Mouse (Mus musculus): ENCODE results near the gene Ttf1. TPM values are rescaled to one million over a fixed set of nuclear protein-coding genes. Genes with fewer than 3 reads are reported as not detected.
"Not testable (repeated sequence)": the region's sequence is repeated elsewhere in the genome, so short reads cannot be mapped to it uniquely, and the experiment has no call there.

Ttf1 gene
- polyA plus RNA-seq, 1 experiment from 2014 or later: 8.3 TPM

GRCm38 (mm10) chr2:29100822-29101534 lies 40.9 kb downstream of the Ttf1 start:
- Histone ChIP-seq H3K27me3 (no peaks in the 10 kb centered on the region), H3K9ac (no peak overlapping the region), H3K36me3 (no peaks in the 10 kb centered on the region), H3K4me1 (replicated peaks) (peaks cover 4% of the 10 kb centered on the region; the same call in 1 of the 2 replicates), H3K4me2 (no peak overlapping the region), H3K9me3 (no peaks in the 10 kb centered on the region), H3K27ac (replicated peaks) (no peak overlapping the region), H3K4me3 (no peak overlapping the region)
- ATAC-seq (ENCODE audit: low read depth): no peak
- whole genome bisulfite sequencing: 82% methylated on average over 7 of the region's 7 CpGs

GRCm38 (mm10) chr2:29102416-29103377 lies 42.6 kb downstream of the Ttf1 start:
- not testable (repeated sequence) for H3K4me2 ChIP-seq; H3K9ac ChIP-seq; H3K27ac ChIP-seq (replicated peaks); H3K27me3 ChIP-seq; H3K4me1 ChIP-seq (replicated peaks); H3K36me3 ChIP-seq; H3K9me3 ChIP-seq; H3K4me3 ChIP-seq; ATAC-seq (ENCODE audit: low read depth)
- WGBS: 90% methylated on average over 9 of the region's 10 CpGs

- Histone ChIP-seq H3K27ac (replicated peaks) (no peak overlapping the region), H3K9me3 (no peaks in the 10 kb centered on the region), H3K4me1 (replicated peaks) (peaks cover 5% of the 10 kb centered on the region), H3K9ac (no peak overlapping the region), H3K36me3 (no peaks in the 10 kb centered on the region), H3K27me3 (no peaks in the 10 kb centered on the region), H3K4me2 (no peak overlapping the region), H3K4me3 (no peak overlapping the region)
- ATAC-seq (ENCODE audit: low read depth): no peak
Measured at GRCm38 (mm10) chr2:29120969-29121368, 60.9 kb downstream of the Ttf1 start.

GRCm38 (mm10) chr2:29122446-29122845 lies 62.4 kb downstream of the Ttf1 start:
- H3K9me3 ChIP-seq: no peaks in the 10 kb centered on the region
- H3K4me1 ChIP-seq (replicated peaks): peaks cover 14% of the 10 kb centered on the region
- H3K4me2 ChIP-seq: no peak overlapping the region
- H3K9ac ChIP-seq: no peak overlapping the region
- no peak overlapping the region for H3K4me3 ChIP-seq
- no peaks in the 10 kb centered on the region for H3K27me3 ChIP-seq
- 83% methylated on average over 3 of the region's 3 CpGs for WGBS
- H3K36me3 ChIP-seq: peaks cover 4% of the 10 kb centered on the region; the same call in 1 of the 2 replicates
- ATAC-seq (ENCODE audit: low read depth): no peak
- H3K27ac ChIP-seq (replicated peaks): no peak overlapping the region

- H3K27me3 ChIP-seq: no peaks in the 10 kb centered on the region
- H3K4me1 ChIP-seq (replicated peaks): peaks cover 14% of the 10 kb centered on the region
- H3K4me3 ChIP-seq: peak within 1 kb of the TSS; percentile 89
- peak within 1 kb of the TSS; percentile 94 for H3K27ac ChIP-seq (replicated peaks)
- peak within 1 kb of the TSS; percentile 84 for H3K4me2 ChIP-seq
- no peak for ATAC-seq (ENCODE audit: low read depth)
- H3K9ac ChIP-seq: peak within 1 kb of the TSS; percentile 91
- 68% methylated on average over 14 of the region's 14 CpGs for WGBS
- H3K9me3 ChIP-seq: no peaks in the 10 kb centered on the region
- peaks cover 17% of the 10 kb centered on the region for H3K36me3 ChIP-seq
Measured at GRCm38 (mm10) chr2:29123907-29124569, 64.0 kb downstream of the Ttf1 start, which contains the start of gene Setx. Gene Setx (plus strand): TSS chr2:29124181.

- Histone ChIP-seq H3K9ac (peak overlapping the region; percentile 69), H3K9me3 (no peaks in the 10 kb centered on the region), H3K4me2 (peak overlapping the region; percentile 84), H3K27me3 (no peaks in the 10 kb centered on the region), H3K4me1 (replicated peaks) (peaks cover 14% of the 10 kb centered on the region), H3K27ac (replicated peaks) (peak overlapping the region; percentile 94), H3K36me3 (peaks cover 23% of the 10 kb centered on the region), H3K4me3 (peak overlapping the region; percentile 89)
- no peak for ATAC-seq (ENCODE audit: low read depth)
- 1% methylated on average over 19 of the region's 24 CpGs for WGBS
Measured at GRCm38 (mm10) chr2:29124571-29124935, 64.5 kb downstream of the Ttf1 start.

GRCm38 (mm10) chr2:29124936-29125701 lies 65.1 kb downstream of the Ttf1 start:
- Histone ChIP-seq H3K36me3 (peaks cover 28% of the 10 kb centered on the region), H3K27ac (replicated peaks) (peak overlapping the region; percentile 94), H3K27me3 (no peaks in the 10 kb centered on the region), H3K4me1 (replicated peaks) (peaks cover 14% of the 10 kb centered on the region), H3K4me2 (peak overlapping the region; percentile 84), H3K4me3 (peak overlapping the region; percentile 89), H3K9ac (peak overlapping the region; percentile 91), H3K9me3 (no peaks in the 10 kb centered on the region)
- under 1% methylated on average over 81 of the region's 81 CpGs for WGBS
- peak; percentile 98 for ATAC-seq (ENCODE audit: low read depth)

- H3K36me3 ChIP-seq: peaks cover 67% of the 10 kb centered on the region
Measured at GRCm38 (mm10) chr2:29130118-29130899, 70.2 kb downstream of the Ttf1 start.

GRCm38 (mm10) chr2:29135161-29135560 lies 75.1 kb downstream of the Ttf1 start:
- H3K27ac ChIP-seq (replicated peaks): no peak overlapping the region
- H3K4me2 ChIP-seq: no peak overlapping the region
- no peaks in the 10 kb centered on the region for H3K27me3 ChIP-seq
- no peaks in the 10 kb centered on the region for H3K4me1 ChIP-seq (replicated peaks)
- peaks cover 75% of the 10 kb centered on the region for H3K36me3 ChIP-seq
- no peak overlapping the region for H3K9ac ChIP-seq
- no peak for ATAC-seq (ENCODE audit: low read depth)
- H3K4me3 ChIP-seq: no peak overlapping the region
- H3K9me3 ChIP-seq: no peaks in the 10 kb centered on the region

More at GRCm38 (mm10) chr2:29130118-29130899, 70.2 kb downstream of the Ttf1 start:
- Histone ChIP-seq H3K9ac (no peak overlapping the region), H3K27ac (replicated peaks) (no peak overlapping the region), H3K4me3 (no peak overlapping the region), H3K9me3 (no peaks in the 10 kb centered on the region), H3K4me1 (replicated peaks) (peaks cover 14% of the 10 kb centered on the region), H3K27me3 (no peaks in the 10 kb centered on the region), H3K4me2 (no peak overlapping the region)
- WGBS: 95% methylated on average over 7 of the region's 7 CpGs
- no peak for ATAC-seq (ENCODE audit: low read depth)

Data from neural tube, embryonic 13.5 days (tissue).